Mouse (Mus musculus) liver, adult 10 weeks (tissue): ENCODE measurements around the gene Nelfe. TPM values are rescaled to one million over a fixed set of nuclear protein-coding genes. Genes with fewer than 3 reads are reported as not detected.

Experiments
- polyA plus RNA-seq: library from polyadenylated mRNA; stranded (reverse); fragments of 350-450 nt; fragmentation: Illumina TruSeq; extraction: RNeasy Lipid Tissue Mini Kit (QIAGEN cat#74804); gene quantifications from one replicate; pipeline ENCODE4 v1.2.3, GENCODE M21; 2014; ENCODE audit warnings: low read depth, low replicate concordance

Gene Nelfe
- 1.5 TPM for polyA plus RNA-seq

DNA sequence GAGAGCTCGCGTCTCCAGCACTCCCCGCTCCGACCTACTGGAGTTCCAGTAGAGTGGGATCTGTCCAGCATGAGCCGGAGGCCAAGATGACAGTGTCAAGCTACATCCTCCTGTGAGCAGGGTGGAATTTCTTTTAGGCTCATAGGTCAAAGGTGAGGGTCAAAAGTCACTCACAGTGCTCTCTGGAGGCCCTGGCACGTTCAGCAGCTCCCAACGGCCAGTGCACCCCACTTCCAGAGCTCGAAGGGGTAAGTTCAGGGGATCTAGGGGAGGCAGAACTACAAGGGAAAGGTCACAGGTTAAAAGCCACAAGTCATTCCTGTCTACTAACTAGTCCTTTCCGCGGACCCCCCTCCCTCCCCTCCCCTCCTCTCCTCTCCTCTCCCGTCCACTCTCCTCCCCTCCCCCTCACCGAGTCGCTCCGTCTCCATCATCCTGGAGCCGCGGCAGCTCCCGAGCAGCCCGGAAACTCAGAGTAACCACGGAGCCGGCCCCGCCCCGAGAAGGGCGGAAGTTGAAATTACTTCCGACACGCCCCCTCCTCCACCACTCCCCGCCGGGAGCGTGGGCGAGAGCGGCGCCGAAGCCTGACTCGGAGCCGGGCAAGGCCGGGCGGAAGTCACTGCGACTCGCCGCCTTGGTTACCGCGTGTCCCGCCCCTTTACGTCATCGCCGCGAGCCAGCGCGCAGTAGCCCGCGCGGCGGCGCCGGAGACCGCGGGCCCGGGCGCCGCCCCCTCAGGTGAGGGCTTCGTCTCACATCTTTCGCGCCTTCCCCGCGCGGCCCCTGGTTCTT, at the start of gene Nelfe, which contains the start of gene Skiv2l:
TSS of gene Nelfe (plus strand) at position 670 of the 795 bp plus-strand sequence.
TSS of gene Skiv2l (minus strand) at position 489 of the 795 bp plus-strand sequence.

DNA sequence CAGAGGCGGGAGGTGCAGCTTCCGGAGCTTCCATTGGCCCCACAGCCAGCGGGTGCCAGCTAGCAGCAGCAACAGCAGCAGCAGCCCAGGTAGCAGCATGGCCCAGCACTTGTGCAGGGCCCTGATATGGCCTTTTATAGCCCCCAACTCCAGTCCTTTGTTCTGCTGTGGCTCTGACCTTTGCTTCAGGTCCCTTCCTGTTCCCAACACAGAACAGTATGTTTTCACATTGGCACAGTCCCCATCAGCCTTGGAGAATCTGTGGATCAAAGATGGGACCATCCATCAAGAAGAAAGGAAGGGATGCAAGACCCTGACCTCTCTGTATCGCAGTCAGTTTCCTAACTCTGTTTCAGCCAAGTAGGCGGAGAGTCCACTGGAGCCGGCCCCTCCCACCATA, 45.9 kb upstream of the Nelfe start, which contains the start of gene Cyp21a1:
TSS of gene Cyp21a1 (minus strand) at position 261 of the 400 bp plus-strand sequence.

DNA sequence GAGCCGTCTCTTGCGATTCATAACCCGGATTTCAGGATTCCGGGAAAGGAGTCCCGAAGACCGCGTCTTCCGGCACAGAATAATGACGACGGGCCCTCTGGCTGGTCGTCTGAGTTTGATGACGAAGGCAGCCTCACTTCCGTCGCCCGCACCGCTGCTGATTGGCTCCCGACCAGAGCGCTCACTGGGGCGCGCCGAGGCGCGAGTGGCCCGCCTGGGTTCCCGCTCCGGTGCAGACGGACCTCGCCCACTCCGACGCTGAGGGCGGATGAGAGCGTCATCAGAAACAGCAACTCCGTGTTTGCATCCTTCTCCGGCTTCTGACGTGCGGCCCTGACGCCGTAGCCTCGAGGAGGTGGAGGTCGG, 13.4 kb upstream of the Nelfe start, which contains the start of the genes Stk19 and Dxo:
TSS of gene Stk19 (minus strand) at position 90 of the 366 bp plus-strand sequence.
TSS of gene Dxo (plus strand) at position 164 of the 366 bp plus-strand sequence.

DNA sequence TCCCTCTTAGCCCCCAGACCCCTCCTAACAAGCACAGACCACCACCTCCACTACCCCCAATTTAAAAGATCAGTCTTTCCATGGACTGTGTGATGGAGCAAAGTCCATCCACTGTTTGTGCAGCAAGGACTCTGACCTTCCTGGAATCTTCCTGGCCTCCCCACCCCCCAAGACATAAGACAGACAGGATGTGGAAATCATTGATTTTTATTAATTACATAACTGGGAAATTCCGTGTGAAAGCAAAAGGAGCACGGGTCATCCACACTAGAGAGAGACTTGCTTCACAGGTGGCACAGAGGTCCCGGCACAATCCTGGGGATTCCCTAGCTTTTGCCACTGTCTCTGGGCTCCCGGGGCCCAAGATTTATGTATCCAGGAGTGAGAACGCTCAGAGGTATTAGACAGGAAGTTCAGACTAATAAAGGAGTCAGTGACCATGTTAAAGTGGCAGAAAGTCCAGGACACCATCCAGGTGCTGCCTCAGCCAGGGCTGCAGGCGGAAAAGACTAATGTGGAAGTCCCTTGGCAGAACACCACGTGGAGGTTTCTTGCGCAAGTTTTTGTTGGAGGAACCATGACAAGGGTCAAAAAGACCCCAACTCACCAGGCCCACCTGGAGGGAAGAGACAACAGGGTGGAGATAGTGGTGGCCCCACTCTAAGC, 12.4 kb downstream of the Nelfe start, which contains the start of gene Cfb:
TSS of gene Cfb (minus strand) at position 103 of the 666 bp plus-strand sequence.

DNA sequence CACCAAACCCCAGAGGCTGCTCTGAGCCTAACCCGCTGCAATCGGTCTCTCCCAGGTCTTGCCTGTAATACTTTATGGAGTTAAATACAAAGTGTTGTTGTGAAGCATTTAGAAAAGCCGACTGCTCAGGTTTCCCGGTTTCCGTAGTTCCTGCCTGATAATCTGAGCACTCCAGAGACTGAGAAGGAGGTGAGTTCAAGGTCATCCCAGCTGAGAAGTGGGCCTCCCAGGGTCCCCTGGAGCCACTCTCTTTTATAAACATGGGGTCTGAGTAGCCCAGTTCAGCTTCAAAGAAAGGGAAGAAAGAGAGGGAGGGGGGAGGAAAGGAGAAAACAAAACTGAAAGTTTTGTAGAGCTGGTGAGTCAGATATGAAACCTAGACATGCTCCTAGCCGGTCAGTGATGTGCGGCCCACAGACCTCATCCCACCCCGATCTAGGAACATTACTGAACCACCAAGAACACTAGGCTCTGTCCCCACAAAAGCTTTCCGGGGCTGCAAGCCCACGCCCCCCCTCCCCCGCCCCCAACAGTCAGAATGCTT, 29.2 kb downstream of the Nelfe start, which contains the start of gene Zbtb12:
TSS of gene Zbtb12 (plus strand) at position 148 of the 544 bp plus-strand sequence.

DNA sequence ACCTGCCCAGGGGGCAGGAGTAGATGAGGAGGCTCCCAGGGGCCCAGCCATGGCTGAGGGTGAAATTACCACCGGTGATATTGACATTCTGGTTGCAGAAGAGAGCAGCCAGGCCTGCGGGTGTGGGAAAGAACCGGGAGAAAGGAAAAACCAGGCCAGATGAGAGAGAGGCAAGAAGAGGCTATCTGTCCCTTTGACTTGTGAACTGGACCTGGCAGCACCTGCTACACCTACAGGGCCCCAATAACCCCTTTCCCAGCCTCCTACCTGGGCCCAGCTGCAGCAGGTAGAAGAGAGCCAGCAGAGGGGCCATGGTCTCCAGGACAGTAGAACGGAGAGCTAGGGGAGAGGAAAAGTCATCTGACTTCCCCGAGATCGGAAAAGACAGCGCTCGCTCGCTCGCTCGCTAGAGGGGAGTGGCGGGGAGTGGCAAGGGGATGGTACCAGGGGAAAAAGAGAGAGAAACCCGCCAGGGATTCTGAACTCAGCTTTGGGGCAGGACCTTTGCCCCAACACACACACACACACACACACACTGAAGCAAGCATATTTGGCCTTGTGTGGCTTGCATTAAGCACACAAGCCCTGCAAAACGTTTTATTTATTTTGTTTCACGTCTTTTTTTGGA, 31.6 kb downstream of the Nelfe start, which contains the start of gene Gm20547:
TSS of gene Gm20547 (minus strand) at position 360 of the 628 bp plus-strand sequence.

DNA sequence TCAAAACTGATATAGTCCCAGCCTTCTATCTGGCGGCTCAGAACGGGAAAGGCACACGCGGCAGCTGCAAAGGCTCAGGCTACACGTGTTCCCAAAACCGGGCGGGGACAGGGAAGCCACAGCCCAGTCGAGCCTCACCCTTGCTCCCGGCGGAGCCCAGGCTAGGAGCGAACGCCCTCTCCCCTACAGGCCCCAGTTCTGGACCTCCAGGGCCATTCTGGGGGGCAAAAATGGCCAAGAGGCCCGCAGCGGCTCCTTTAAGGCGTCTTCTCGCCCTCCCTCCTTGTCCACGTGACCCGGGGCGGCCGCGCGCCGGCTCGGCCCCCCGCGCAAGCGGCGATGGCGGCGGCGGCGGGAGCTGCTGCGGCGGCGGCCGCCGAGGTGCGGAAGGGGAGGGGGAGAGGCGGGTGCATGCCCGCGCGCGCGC, 48.0 kb downstream of the Nelfe start, which contains the start of the genes C2 and Ehmt2:
TSS of gene C2 (minus strand) at position 106 of the 427 bp plus-strand sequence.
TSS of gene Ehmt2 (plus strand) at position 310 of the 427 bp plus-strand sequence.

Other genes with a start within 250 kb of the Nelfe start
- 45.1 TPM for gene Rnf5, start 246.7 kb upstream of the Nelfe start, polyA plus RNA-seq
- 0.72 TPM for gene Agpat1, start 246.1 kb upstream of the Nelfe start, polyA plus RNA-seq
- not detected for gene Egfl8, start 234.4 kb upstream of the Nelfe start, polyA plus RNA-seq
- 7.0 TPM for gene Ppt2, start 221.9 kb upstream of the Nelfe start, polyA plus RNA-seq
- gene Prrt1, start 220.9 kb upstream of the Nelfe start, polyA plus RNA-seq: not detected
- gene Fkbpl, start 205.6 kb upstream of the Nelfe start, polyA plus RNA-seq: 1.9 TPM
- 1.9 TPM for gene Atf6b, start 203.2 kb upstream of the Nelfe start, polyA plus RNA-seq
- gene Tnxb, start 179.9 kb upstream of the Nelfe start, polyA plus RNA-seq: 0.03 TPM
- gene C4b, start 106.5 kb upstream of the Nelfe start, polyA plus RNA-seq: 80.2 TPM
- not detected for gene Cyp21a1, start 45.8 kb upstream of the Nelfe start, polyA plus RNA-seq
- 3.5 TPM for gene Stk19, start 13.4 kb upstream of the Nelfe start, polyA plus RNA-seq
- gene Dxo, start 13.4 kb upstream of the Nelfe start, polyA plus RNA-seq: 3.6 TPM
- 3.2 TPM for gene Skiv2l, start 181 bp upstream of the Nelfe start, polyA plus RNA-seq
- 281 TPM for gene Cfb, start 12.1 kb downstream of the Nelfe start, polyA plus RNA-seq
- 0.69 TPM for gene Zbtb12, start 29.1 kb downstream of the Nelfe start, polyA plus RNA-seq
- 33.6 TPM for gene Gm20547, start 31.7 kb downstream of the Nelfe start, polyA plus RNA-seq
- gene C2, start 47.9 kb downstream of the Nelfe start, polyA plus RNA-seq: 24.6 TPM
- 7.4 TPM for gene Ehmt2, start 48.1 kb downstream of the Nelfe start, polyA plus RNA-seq
- gene Slc44a4, start 64.1 kb downstream of the Nelfe start, polyA plus RNA-seq: not detected
- gene Neu1, start 80.9 kb downstream of the Nelfe start, polyA plus RNA-seq: 3.7 TPM
- 1.3 TPM for gene Hspa1b, start 108.8 kb downstream of the Nelfe start, polyA plus RNA-seq
- gene Gm20481, start 119.5 kb downstream of the Nelfe start, polyA plus RNA-seq: not detected
- gene Hspa1a, start 121.8 kb downstream of the Nelfe start, polyA plus RNA-seq: not detected
- not detected for gene Hspa1l, start 122.3 kb downstream of the Nelfe start, polyA plus RNA-seq
- 12.7 TPM for gene Lsm2, start 131.5 kb downstream of the Nelfe start, polyA plus RNA-seq
- gene Vars, start 150.6 kb downstream of the Nelfe start, polyA plus RNA-seq: 1.2 TPM
- not detected for gene Vwa7, start 166.2 kb downstream of the Nelfe start, polyA plus RNA-seq
- gene Sapcd1, start 177.6 kb downstream of the Nelfe start, polyA plus RNA-seq: not detected
- 1.1 TPM for gene Msh5, start 196.4 kb downstream of the Nelfe start, polyA plus RNA-seq
- gene Clic1, start 199.6 kb downstream of the Nelfe start, polyA plus RNA-seq: 5.7 TPM
- not detected for gene Ddah2, start 208.6 kb downstream of the Nelfe start, polyA plus RNA-seq
- not detected for gene Ly6g6c, start 215.0 kb downstream of the Nelfe start, polyA plus RNA-seq
- gene Mpig6b, start 215.8 kb downstream of the Nelfe start, polyA plus RNA-seq: not detected
- gene Ly6g6e, start 226.5 kb downstream of the Nelfe start, polyA plus RNA-seq: not detected
- not detected for gene Ly6g6d, start 227.7 kb downstream of the Nelfe start, polyA plus RNA-seq
- gene Ly6g6f, start 235.2 kb downstream of the Nelfe start, polyA plus RNA-seq: not detected
- 4.4 TPM for gene Abhd16a, start 238.9 kb downstream of the Nelfe start, polyA plus RNA-seq